Mouse (Mus musculus) adrenal gland, postnatal 4 days (tissue): Measurements from ENCODE around the gene Vwa8. TPM values are rescaled to one million over a fixed set of nuclear protein-coding genes. Genes with fewer than 3 reads are reported as not detected.

ENCODE experiments used
- DNase-seq, 2 experiments: peaks; one replicate each; pipeline ENCODE4 v3.0.0; 2021 to 2022; ENCODE audit warnings: low spot score in 2 of 2, mixed read lengths in 2 of 2
- total RNA-seq, 2 experiments: library from RNA; stranded (reverse); gene quantifications; 2 replicates each; pipeline ENCODE4 v1.2.3; 2021

Vwa8 gene
- total RNA-seq, 2 experiments from 2014 or later, result 109 to 116 TPM

DNA sequence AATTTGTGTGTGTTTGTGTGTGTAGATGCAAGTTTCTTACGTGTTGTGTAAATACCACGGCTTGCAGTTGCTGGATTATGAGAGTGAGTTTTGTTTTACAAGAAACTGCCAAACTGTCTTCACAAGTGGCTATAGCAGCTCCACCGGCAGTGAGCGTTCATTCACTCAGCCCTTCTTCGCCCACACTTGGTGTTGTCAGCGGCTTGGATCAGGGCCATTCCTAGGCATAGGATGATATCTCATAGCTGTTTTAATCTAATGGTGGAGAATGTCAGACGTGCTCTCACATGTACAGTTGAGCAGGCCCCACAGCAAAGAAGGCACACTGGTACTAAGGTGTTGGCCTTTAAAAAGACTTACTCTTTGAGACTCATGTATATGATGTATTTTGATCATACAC, 328.9 kb downstream of the Vwa8 start:
- DNase-seq, result no peak

GRCm38 (mm10) chr14:79178247-79178646, 329.4 kb downstream of the Vwa8 start:
- no peak for DNase-seq

GRCm38 (mm10) chr14:79180078-79180730, 331.4 kb downstream of the Vwa8 start:
- no peak for DNase-seq

- DNase-seq, result no peak
Measured at GRCm38 (mm10) chr14:79181748-79182147, 332.9 kb downstream of the Vwa8 start.

- DNase-seq, result no peak
Measured at GRCm38 (mm10) chr14:79182801-79183200, 333.9 kb downstream of the Vwa8 start.

DNA sequence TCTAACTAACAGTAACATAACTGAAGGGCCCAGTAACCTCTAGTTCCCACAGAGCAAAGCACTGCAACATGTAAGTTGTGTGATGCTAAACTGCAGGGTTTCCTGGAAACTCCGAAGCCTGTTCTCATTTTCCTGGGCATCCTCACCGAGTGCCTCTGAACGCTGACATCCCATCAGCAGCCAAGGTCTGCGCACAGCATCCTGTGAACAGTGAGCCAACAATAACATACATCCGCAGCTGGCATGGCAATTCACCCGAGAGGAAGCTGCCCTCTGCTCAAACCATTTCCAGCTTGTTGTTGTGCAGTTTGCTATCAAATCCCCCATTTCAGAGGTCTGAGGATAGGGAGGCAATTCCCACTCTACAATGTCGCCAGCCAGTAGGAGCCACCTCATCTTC, 334.4 kb downstream of the Vwa8 start:
- DNase-seq, result no peak

DNA sequence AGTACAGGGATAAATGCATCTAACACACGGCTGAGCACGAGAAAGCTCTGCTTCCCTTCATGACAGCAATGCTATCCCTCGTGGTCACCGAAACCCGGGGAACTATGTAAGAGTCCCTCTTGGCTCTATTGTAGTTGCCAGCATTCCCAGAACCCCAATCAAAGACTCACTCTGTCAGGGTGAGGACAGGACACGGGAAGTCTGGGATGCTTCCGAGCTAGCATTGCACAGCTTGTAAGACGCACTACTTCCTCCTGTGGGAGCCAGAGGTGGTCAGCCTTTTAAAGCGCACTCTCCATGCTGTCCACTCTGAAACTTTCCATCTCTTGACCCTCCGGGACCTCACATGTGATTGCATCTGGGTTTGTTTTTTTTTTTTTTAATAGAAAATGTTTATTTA, 335.2 kb downstream of the Vwa8 start:
- no peak for DNase-seq

GRCm38 (mm10) chr14:79185018-79185685, 336.3 kb downstream of the Vwa8 start:
- DNase-seq, result no peak

- DNase-seq, result no peak
Measured at GRCm38 (mm10) chr14:79186976-79187375, 338.1 kb downstream of the Vwa8 start.

GRCm38 (mm10) chr14:79196711-79197110, 347.9 kb downstream of the Vwa8 start:
- no peak for DNase-seq

- no peak for DNase-seq
Measured at GRCm38 (mm10) chr14:79198066-79198465, 349.2 kb downstream of the Vwa8 start.

- DNase-seq, result no peak
Measured at GRCm38 (mm10) chr14:79200133-79200891, 351.5 kb downstream of the Vwa8 start.

DNA sequence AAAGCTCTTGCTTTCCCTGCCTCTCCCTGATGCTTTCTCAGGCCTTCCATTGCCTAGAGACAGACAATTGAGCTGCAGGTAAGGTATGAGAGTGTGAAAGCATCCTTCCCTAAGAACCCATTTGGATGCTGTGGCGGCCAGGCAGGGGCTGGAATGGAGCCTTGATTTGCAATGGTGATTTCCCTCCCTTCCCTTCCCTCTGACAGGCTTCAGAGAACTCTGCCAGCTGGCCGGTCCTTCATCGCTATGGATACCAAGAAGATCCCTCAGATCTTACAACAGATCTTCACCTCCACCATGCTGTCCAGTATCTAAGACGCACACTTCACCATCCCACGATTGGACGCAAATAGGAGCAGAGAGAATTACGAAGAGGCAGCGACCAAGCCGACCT, 352.0 kb downstream of the Vwa8 start:
- DNase-seq, result no peak

- DNase-seq, result no peak
Measured at GRCm38 (mm10) chr14:79202722-79203362, 354.0 kb downstream of the Vwa8 start.

DNA sequence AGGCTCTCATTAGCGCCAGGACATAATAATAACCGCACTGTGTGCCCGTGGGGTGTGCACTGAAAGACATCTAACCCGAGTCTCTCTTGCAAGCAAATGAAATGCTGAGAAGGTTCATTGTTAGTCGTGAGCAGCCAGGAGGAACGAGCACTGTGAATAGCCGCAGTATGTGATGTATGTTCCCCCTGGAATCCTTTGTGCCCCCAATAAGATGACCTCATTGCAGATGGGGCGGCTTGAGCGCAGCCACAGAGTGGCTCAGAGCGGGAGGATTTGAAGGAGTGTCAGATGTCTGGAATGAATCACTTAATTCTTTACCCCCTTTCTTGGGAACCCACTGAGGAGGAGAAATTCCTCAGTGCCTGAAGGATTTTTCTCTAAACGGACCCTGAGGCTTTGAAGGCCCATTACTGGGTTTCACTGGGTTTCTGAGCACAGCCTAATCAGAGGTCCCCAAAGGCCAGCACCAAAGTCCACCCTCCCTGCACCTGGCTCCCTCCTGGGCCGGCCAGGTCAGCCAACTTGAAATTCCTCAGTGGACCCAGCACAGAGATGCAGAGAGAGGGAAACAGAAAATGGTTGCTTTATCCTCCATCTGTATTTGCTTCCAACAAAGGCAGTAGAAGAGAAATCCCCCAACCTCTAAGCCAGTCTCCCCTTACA, 354.8 kb downstream of the Vwa8 start:
- no peak for DNase-seq

DNA sequence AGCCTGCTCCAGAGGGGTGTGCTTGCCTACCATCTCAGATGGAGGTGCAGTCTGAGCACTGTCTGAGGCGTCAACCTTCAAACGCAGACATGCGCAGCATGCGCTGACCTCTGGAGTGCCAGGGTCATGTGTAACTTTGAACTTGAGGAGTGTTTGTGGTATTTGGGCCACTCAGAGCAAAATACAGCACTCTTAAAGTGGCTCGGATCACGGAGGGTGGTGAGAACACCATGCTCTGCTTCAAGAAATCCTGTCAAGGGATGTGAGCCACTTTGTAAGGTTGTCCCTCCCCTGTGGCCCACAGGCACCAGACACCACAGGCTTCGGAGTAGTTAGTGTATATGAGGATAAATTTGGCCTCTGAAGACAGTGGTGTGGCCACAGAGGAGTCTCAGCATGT, 356.0 kb downstream of the Vwa8 start:
- DNase-seq, result no peak

- DNase-seq, result no peak
Measured at GRCm38 (mm10) chr14:79206210-79206609, 357.4 kb downstream of the Vwa8 start.

- no peak for DNase-seq
Measured at GRCm38 (mm10) chr14:79208468-79208867, 359.6 kb downstream of the Vwa8 start.

- DNase-seq, result no peak
Measured at GRCm38 (mm10) chr14:79209813-79210212, 361.0 kb downstream of the Vwa8 start.

GRCm38 (mm10) chr14:79212380-79212991, 363.6 kb downstream of the Vwa8 start:
- no peak for DNase-seq

DNA sequence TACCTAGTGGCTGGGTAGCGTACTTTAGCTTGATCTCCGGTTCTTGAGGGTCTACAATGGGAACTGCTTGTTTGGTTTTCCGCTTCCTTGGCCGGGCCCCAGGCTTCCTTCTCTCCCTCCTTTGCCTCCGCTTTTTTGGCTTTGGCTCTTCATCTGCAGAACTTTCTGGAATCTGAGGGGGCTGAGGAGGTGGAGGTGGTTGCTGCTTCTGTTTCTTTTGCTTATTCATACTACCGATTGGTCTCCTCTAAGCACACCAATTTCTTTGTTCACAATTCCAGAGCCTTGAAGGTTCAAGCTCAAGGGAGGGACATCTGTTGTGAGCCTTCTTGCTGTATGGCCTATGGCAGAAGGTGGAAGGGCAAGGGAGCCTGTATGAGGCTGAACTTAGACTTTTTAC, 365.3 kb downstream of the Vwa8 start:
- no peak for DNase-seq
